Mouse (Mus musculus) testis, adult 2 months (tissue): ENCODE measurements around the gene Unc119. TPM values are rescaled to one million over a fixed set of nuclear protein-coding genes. Genes with fewer than 3 reads are reported as not detected.

ENCODE experiments used
- H3K27ac ChIP-seq: fragments of 200-500 bp; 2 replicates; pipeline ENCODE4 v1.5.1; 2012; ENCODE audit warnings: low read depth, low read length; ENCODE audit not compliant: control insufficient read depth, insufficient read depth
- H3K27me3 ChIP-seq: fragments of 200-500 bp; 2 replicates; pipeline ENCODE4 v1.6.1; 2012; ENCODE audit warnings: mild to moderate bottlenecking, low read length, moderate library complexity; ENCODE audit not compliant: control insufficient read depth, insufficient read depth
- H3K36me3 ChIP-seq: fragments of 200-500 bp; 2 replicates; pipeline ENCODE4 v1.6.1; 2012; ENCODE audit warnings: mild to moderate bottlenecking, low read length; ENCODE audit not compliant: control insufficient read depth, insufficient read depth
- H3K4me1 ChIP-seq: fragments of 200-500 bp; 2 replicates; pipeline ENCODE4 v1.6.1; 2012; ENCODE audit warnings: low read length; ENCODE audit not compliant: control insufficient read depth, insufficient read depth
- H3K4me3 ChIP-seq: fragments of 200-500 bp; 2 replicates; pipeline ENCODE4 v1.5.1; 2012; ENCODE audit warnings: low read depth, mild to moderate bottlenecking, low read length, moderate library complexity, mixed read lengths; ENCODE audit not compliant: control insufficient read depth
- CTCF ChIP-seq: fragments of 200-500 bp; IDR thresholded peaks from 2 replicates; pipeline ENCODE4 v1.5.1; 2012; ENCODE audit warnings: low read depth, mild to moderate bottlenecking, inconsistent platforms, low read length, moderate library complexity; ENCODE audit not compliant: control insufficient read depth, insufficient read depth, insufficient replicate concordance
- POLR2A ChIP-seq: fragments of 200-500 bp; IDR thresholded peaks from 2 replicates; pipeline ENCODE4 v1.6.1; 2012; ENCODE audit warnings: low read depth, mild to moderate bottlenecking, inconsistent platforms, low read length, moderate library complexity; ENCODE audit not compliant: control insufficient read depth
- polyA plus RNA-seq: library from polyadenylated mRNA; depleted of rRNA; stranded (reverse); fragments of >200 nt; gene quantifications from 2 replicates; pipeline ENCODE4 v1.2.3, GENCODE M21; 2012; rRNA removed

The Unc119 gene
- polyA plus RNA-seq, 1 experiment, result 66.7 TPM

- TF ChIP-seq CTCF (no peak), POLR2A (no peak)
- peaks cover 9% of the 10 kb centered on the region for H3K4me1 ChIP-seq
- H3K4me3 ChIP-seq, result no peak within 1 kb of the TSS
- no peaks in the 10 kb centered on the region for H3K36me3 ChIP-seq
- H3K27ac ChIP-seq, result no peak within 1 kb of the TSS
- no peaks in the 10 kb centered on the region for H3K27me3 ChIP-seq
Measured at GRCm38 (mm10) chr11:78386508-78387043, 43.3 kb downstream of the Unc119 start, which contains the start of gene Foxn1. TSS of gene Foxn1 (minus strand) at chr11:78386558.

- Histone ChIP-seq H3K4me1 (peaks cover 3% of the 10 kb centered on the region; the same call in 1 of the 2 replicates), H3K27me3 (no peaks in the 10 kb centered on the region), H3K36me3 (no peaks in the 10 kb centered on the region), H3K27ac (no peak overlapping the region), H3K4me3 (no peak overlapping the region)
- TF ChIP-seq CTCF (no peak), POLR2A (no peak)
Measured at GRCm38 (mm10) chr11:78392728-78393127, 49.4 kb downstream of the Unc119 start.

GRCm38 (mm10) chr11:78396950-78397349 lies 53.7 kb downstream of the Unc119 start:
- Histone ChIP-seq H3K4me3 (no peak overlapping the region; the same call in 1 of the 2 replicates), H3K27me3 (no peaks in the 10 kb centered on the region), H3K4me1 (peaks cover 3% of the 10 kb centered on the region; the same call in 1 of the 2 replicates), H3K36me3 (no peaks in the 10 kb centered on the region), H3K27ac (no peak overlapping the region)
- no peak for TF ChIP-seq POLR2A
- no peak for TF ChIP-seq CTCF

GRCm38 (mm10) chr11:78397397-78397796 lies 54.1 kb downstream of the Unc119 start:
- Histone ChIP-seq H3K4me3 (peak overlapping the region; percentile 23; the same call in 1 of the 2 replicates), H3K27me3 (no peaks in the 10 kb centered on the region), H3K27ac (no peak overlapping the region), H3K4me1 (peaks cover 3% of the 10 kb centered on the region; the same call in 1 of the 2 replicates), H3K36me3 (no peaks in the 10 kb centered on the region)
- TF ChIP-seq CTCF (peak; percentile 67; the same call in 1 of the 2 replicates), POLR2A (no peak)

GRCm38 (mm10) chr11:78398212-78398611 lies 54.9 kb downstream of the Unc119 start:
- Histone ChIP-seq H3K27ac (no peak overlapping the region), H3K4me1 (peaks cover 3% of the 10 kb centered on the region; the same call in 1 of the 2 replicates), H3K36me3 (no peaks in the 10 kb centered on the region), H3K27me3 (no peaks in the 10 kb centered on the region), H3K4me3 (no peak overlapping the region)
- TF ChIP-seq CTCF (no peak), POLR2A (no peak)

Other genes starting within 250 kb of the Unc119 start
- 11.5 and 11.7 TPM in 2 replicates for gene Fam222b, start 248.8 kb upstream of the Unc119 start, polyA plus RNA-seq
- 9.5 and 12.5 TPM in 2 replicates for gene Traf4, start 177.9 kb upstream of the Unc119 start, polyA plus RNA-seq
- 22.2 and 22.3 TPM in 2 replicates for gene Nek8, start 166.8 kb upstream of the Unc119 start, polyA plus RNA-seq
- gene Tlcd1, start 166.8 kb upstream of the Unc119 start, polyA plus RNA-seq, result 65.1 and 73.7 TPM in 2 replicates
- 125 and 137 TPM in 2 replicates for gene Rpl23a, start 159.9 kb upstream of the Unc119 start, polyA plus RNA-seq
- 10.4 and 13.2 TPM in 2 replicates for gene Rab34, start 155.1 kb upstream of the Unc119 start, polyA plus RNA-seq
- gene Proca1, start 150.1 kb upstream of the Unc119 start, polyA plus RNA-seq, result 175 and 191 TPM in 2 replicates
- 34.2 and 35.3 TPM in 2 replicates for gene Sdf2, start 97.7 kb upstream of the Unc119 start, polyA plus RNA-seq
- gene Supt6, start 97.5 kb upstream of the Unc119 start, polyA plus RNA-seq, result 20.1 and 22.2 TPM in 2 replicates
- gene 2610507B11Rik, start 81.7 kb upstream of the Unc119 start, polyA plus RNA-seq, result 125 and 133 TPM in 2 replicates
- 0.22 and 0.28 TPM in 2 replicates for gene BC030499, start 52.6 kb upstream of the Unc119 start, polyA plus RNA-seq
- 54.3 and 56.0 TPM in 2 replicates for gene Spag5, start 42.0 kb upstream of the Unc119 start, polyA plus RNA-seq
- gene Aldoc, start 20.5 kb upstream of the Unc119 start, polyA plus RNA-seq, result 5.8 and 7.4 TPM in 2 replicates
- gene Pigs, start 15.1 kb upstream of the Unc119 start, polyA plus RNA-seq, result 57.4 and 69.7 TPM in 2 replicates
- gene Foxn1, start 43.1 kb downstream of the Unc119 start, polyA plus RNA-seq, result not detected in 2 replicates
- gene Slc13a2, start 78.7 kb downstream of the Unc119 start, polyA plus RNA-seq, result 2.8 and 3.1 TPM in 2 replicates
- 7.7 and 7.8 TPM in 2 replicates for gene Slc46a1, start 122.2 kb downstream of the Unc119 start, polyA plus RNA-seq
- gene Sarm1, start 154.3 kb downstream of the Unc119 start, polyA plus RNA-seq, result 2.5 TPM in 2 replicates
- gene Vtn, start 155.6 kb downstream of the Unc119 start, polyA plus RNA-seq, result 0.77 and 0.78 TPM in 2 replicates
- gene Sebox, start 160.0 kb downstream of the Unc119 start, polyA plus RNA-seq, result not detected in 2 replicates
- 16.0 and 19.2 TPM in 2 replicates for gene Tmem199, start 168.7 kb downstream of the Unc119 start, polyA plus RNA-seq
- 111 and 129 TPM in 2 replicates for gene Poldip2, start 168.7 kb downstream of the Unc119 start, polyA plus RNA-seq
- 9.8 and 10.0 TPM in 2 replicates for gene Tnfaip1, start 192.8 kb downstream of the Unc119 start, polyA plus RNA-seq
- 62.1 and 64.8 TPM in 2 replicates for gene Ift20, start 192.9 kb downstream of the Unc119 start, polyA plus RNA-seq
- 491 and 534 TPM in 2 replicates for gene Tmem97, start 207.3 kb downstream of the Unc119 start, polyA plus RNA-seq